Mouse (Mus musculus): ENCODE measurements around the gene Adra1b.

DNA sequence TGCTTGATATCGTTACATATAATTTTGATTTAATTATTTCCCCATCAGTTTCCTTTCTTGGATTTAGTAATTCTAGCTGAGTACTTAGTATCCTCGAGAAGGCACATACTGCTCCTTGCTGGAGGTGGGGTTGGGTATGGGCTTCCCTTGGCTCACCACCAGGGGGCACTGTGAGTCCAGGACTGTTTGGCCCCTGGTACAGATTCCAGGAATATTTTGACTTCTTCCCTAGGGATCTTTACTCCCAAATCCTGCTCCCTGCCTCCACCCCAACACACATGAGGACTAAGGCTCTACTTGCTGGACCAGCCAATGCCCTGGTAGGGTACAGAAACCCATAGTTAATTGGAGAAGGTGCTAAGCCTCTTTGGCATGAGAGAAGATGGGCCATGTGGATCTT lies 117.2 kb downstream of the Adra1b start:
- TF ChIP-seq CTCF (conservative IDR thresholded peaks at IDR 0.05; ENCODE audit: low read length) (peak; percentile 92), POU5F1 (IDR thresholded peaks at IDR 0.05; ENCODE audit: borderline replicate concordance, low read length) (no peak), NANOG (IDR thresholded peaks at IDR 0.05; ENCODE audit: borderline replicate concordance, low read length) (no peak)

Data from E14TG2a.4 (cell line).